Mouse (Mus musculus) B cell, adult 62 days (primary cell): ENCODE measurements around the gene Shld2. TPM values are rescaled to one million over a fixed set of nuclear protein-coding genes. Genes with fewer than 3 reads are reported as not detected.

Experiments used
- total RNA-seq: library from RNA; stranded (reverse); gene quantifications from 4 replicates; pipeline ENCODE4 v1.2.4, GENCODE M21; 2023

Shld2 gene
- 24.0 to 31.4 TPM (median 25.4 TPM) in 4 replicates for total RNA-seq

GRCm38 (mm10) chr14:34310234-34310965 is at the start of gene Shld2, which contains the start of gene Glud1:
TSS of gene Shld2 (minus strand) at chr14:34310493.
TSS of gene Glud1 (plus strand) at chr14:34310727.

DNA sequence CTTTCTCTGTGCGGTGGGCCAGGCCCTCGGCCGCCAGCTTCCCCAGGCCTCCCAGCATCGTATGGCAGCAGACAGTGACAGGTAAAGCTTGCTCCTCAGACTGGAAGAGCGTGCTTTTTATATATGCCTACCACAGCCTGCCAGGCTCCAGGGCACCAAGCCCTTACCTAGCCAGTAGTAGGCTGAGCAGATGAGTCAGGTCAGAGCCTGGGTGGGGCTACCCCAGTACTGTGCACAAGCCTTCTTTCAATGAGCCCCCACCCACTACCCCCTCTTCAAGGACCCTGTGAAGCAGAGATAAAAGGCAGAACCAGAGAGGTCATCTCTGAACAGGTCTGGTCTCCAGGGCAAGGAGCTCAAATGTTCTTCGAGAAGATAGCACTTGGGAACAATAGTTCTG is 45.0 kb upstream of the Shld2 start, which contains the start of gene Fam25c:
TSS of gene Fam25c (minus strand) at position 133 of the 400 bp plus-strand sequence.

DNA sequence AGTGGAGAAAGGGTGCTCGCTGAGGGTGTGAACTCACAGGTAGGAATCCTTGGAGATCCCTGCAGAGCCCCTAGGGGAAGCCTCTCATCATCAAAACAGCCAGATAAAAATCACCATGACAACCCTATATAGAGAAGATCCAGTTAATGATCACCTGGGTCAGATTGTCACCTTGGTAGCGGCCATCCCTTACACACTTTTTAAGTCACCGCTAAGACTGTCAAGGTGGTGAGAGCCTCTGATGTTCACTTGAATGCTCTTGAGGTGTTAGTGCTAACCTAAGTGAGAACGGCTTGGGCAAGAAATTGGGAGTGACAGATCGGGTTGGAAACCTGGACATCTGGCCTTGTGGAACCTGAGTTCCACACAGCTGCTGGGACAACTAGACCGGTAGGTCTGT is 91.0 kb downstream of the Shld2 start, which contains the start of gene Syt15:
TSS of gene Syt15 (plus strand) at position 301 of the 400 bp plus-strand sequence.

GRCm38 (mm10) chr14:34201231-34202035 is 108.9 kb downstream of the Shld2 start, which contains the start of gene Gprin2:
TSS of gene Gprin2 (minus strand) at chr14:34201653.

Other genes starting within 250 kb of the Shld2 start
- not detected in 4 replicates for gene Anxa8, start 224.5 kb downstream of the Shld2 start, total RNA-seq
- gene A630023A22Rik, start 207.7 kb downstream of the Shld2 start, total RNA-seq: not detected in 4 replicates
- gene Npy4r, start 158.0 kb downstream of the Shld2 start, total RNA-seq: not detected in 4 replicates
- 0.06 to 0.12 TPM (median 0.09 TPM) in 3 of 4 replicates, not detected in the other for gene Gprin2, start 108.8 kb downstream of the Shld2 start, total RNA-seq
- not detected in 4 replicates for gene Syt15, start 90.9 kb downstream of the Shld2 start, total RNA-seq
- gene Glud1, start 234 bp upstream of the Shld2 start, total RNA-seq: 104 to 120 TPM (median 108 TPM) in 4 replicates
- not detected in 4 replicates for gene Fam25c, start 44.9 kb upstream of the Shld2 start, total RNA-seq
- not detected in 4 replicates for gene Sncg, start 64.3 kb upstream of the Shld2 start, total RNA-seq
- not detected in 4 replicates for gene Mmrn2, start 65.0 kb upstream of the Shld2 start, total RNA-seq
- gene Bmpr1a, start 192.8 kb upstream of the Shld2 start, total RNA-seq: 0.45 to 0.97 TPM in 2 of 4 replicates, not detected in the others
- gene 9230112D13Rik, start 212.3 kb upstream of the Shld2 start, total RNA-seq: not detected in 4 replicates